Mouse (Mus musculus): Measurements from ENCODE around the gene Vps8. TPM values are rescaled to one million over a fixed set of nuclear protein-coding genes. Genes with fewer than 3 reads are reported as not detected.

The Vps8 gene
- polyA plus RNA-seq, 1 experiment = 15.3 TPM

- Histone ChIP-seq H3K4me1 (replicated peaks; ENCODE audit: control insufficient read depth, insufficient read depth, low read length) (no peaks in the 10 kb centered on the region), H3K27me3 (ENCODE audit: control insufficient read depth, insufficient read depth, low read length) (no peaks in the 10 kb centered on the region), H3K36me3 (ENCODE audit: control insufficient read depth, insufficient read depth, low read length) (no peaks in the 10 kb centered on the region), H3K4me3 (ENCODE audit: control insufficient read depth, insufficient read depth, low read length) (no peak overlapping the region), H3K27ac (ENCODE audit: control insufficient read depth, insufficient read depth, low read length) (no peak overlapping the region)
- 98% methylated on average over 10 of the region's 10 CpGs for WGBS
- no peak for DNase-seq
- TF ChIP-seq POLR2A (IDR thresholded peaks at IDR 0.05; ENCODE audit: control insufficient read depth, extremely low read depth, insufficient read depth, low read length, poor library complexity) (no peak), CTCF (IDR thresholded peaks at IDR 0.05; ENCODE audit: borderline replicate concordance, control insufficient read depth, extremely low read depth, insufficient read depth, low read length, poor library complexity) (no peak)
These were observed 104.5 kb downstream of the Vps8 start for GRCm38 (mm10) chr16:21527271-21528007.

- H3K4me1 ChIP-seq (replicated peaks; ENCODE audit: control insufficient read depth, insufficient read depth, low read length) = no peaks in the 10 kb centered on the region
- 85% methylated on average over 4 of the region's 4 CpGs for WGBS
- TF ChIP-seq CTCF (IDR thresholded peaks at IDR 0.05; ENCODE audit: borderline replicate concordance, control insufficient read depth, extremely low read depth, insufficient read depth, low read length, poor library complexity) = no peak
- TF ChIP-seq POLR2A (IDR thresholded peaks at IDR 0.05; ENCODE audit: control insufficient read depth, extremely low read depth, insufficient read depth, low read length, poor library complexity) = no peak
- H3K36me3 ChIP-seq (ENCODE audit: control insufficient read depth, insufficient read depth, low read length) = no peaks in the 10 kb centered on the region
- no peak overlapping the region for H3K27ac ChIP-seq (ENCODE audit: control insufficient read depth, insufficient read depth, low read length)
- H3K4me3 ChIP-seq (ENCODE audit: control insufficient read depth, insufficient read depth, low read length) = no peak overlapping the region
- no peaks in the 10 kb centered on the region for H3K27me3 ChIP-seq (ENCODE audit: control insufficient read depth, insufficient read depth, low read length)
- DNase-seq = no peak
These were observed 110.6 kb downstream of the Vps8 start for GRCm38 (mm10) chr16:21533503-21533902.

- TF ChIP-seq CTCF (IDR thresholded peaks at IDR 0.05; ENCODE audit: borderline replicate concordance, control insufficient read depth, extremely low read depth, insufficient read depth, low read length, poor library complexity) (no peak), POLR2A (IDR thresholded peaks at IDR 0.05; ENCODE audit: control insufficient read depth, extremely low read depth, insufficient read depth, low read length, poor library complexity) (no peak)
- H3K4me1 ChIP-seq (replicated peaks; ENCODE audit: control insufficient read depth, insufficient read depth, low read length) = no peaks in the 10 kb centered on the region
- H3K27me3 ChIP-seq (ENCODE audit: control insufficient read depth, insufficient read depth, low read length) = no peaks in the 10 kb centered on the region
- no peaks in the 10 kb centered on the region for H3K36me3 ChIP-seq (ENCODE audit: control insufficient read depth, insufficient read depth, low read length)
- WGBS = 95% methylated on average over 7 of the region's 7 CpGs
- no peak overlapping the region for H3K4me3 ChIP-seq (ENCODE audit: control insufficient read depth, insufficient read depth, low read length)
- no peak for DNase-seq
- H3K27ac ChIP-seq (ENCODE audit: control insufficient read depth, insufficient read depth, low read length) = no peak overlapping the region
These were observed 113.5 kb downstream of the Vps8 start for GRCm38 (mm10) chr16:21536240-21537005.

- Histone ChIP-seq H3K4me1 (replicated peaks; ENCODE audit: control insufficient read depth, insufficient read depth, low read length) (no peaks in the 10 kb centered on the region), H3K27ac (ENCODE audit: control insufficient read depth, insufficient read depth, low read length) (no peak overlapping the region), H3K36me3 (ENCODE audit: control insufficient read depth, insufficient read depth, low read length) (no peaks in the 10 kb centered on the region), H3K27me3 (ENCODE audit: control insufficient read depth, insufficient read depth, low read length) (no peaks in the 10 kb centered on the region), H3K4me3 (ENCODE audit: control insufficient read depth, insufficient read depth, low read length) (no peak overlapping the region)
- TF ChIP-seq POLR2A (IDR thresholded peaks at IDR 0.05; ENCODE audit: control insufficient read depth, extremely low read depth, insufficient read depth, low read length, poor library complexity) (no peak), CTCF (IDR thresholded peaks at IDR 0.05; ENCODE audit: borderline replicate concordance, control insufficient read depth, extremely low read depth, insufficient read depth, low read length, poor library complexity) (no peak)
- no peak for DNase-seq
- WGBS = 90% methylated on average over 3 of the region's 3 CpGs
These were observed 114.4 kb downstream of the Vps8 start for GRCm38 (mm10) chr16:21537312-21537711.

GRCm38 (mm10) chr16:21538889-21539288, 116.0 kb downstream of the Vps8 start:
- DNase-seq = no peak
- no peaks in the 10 kb centered on the region for H3K27me3 ChIP-seq (ENCODE audit: control insufficient read depth, insufficient read depth, low read length)
- TF ChIP-seq CTCF (IDR thresholded peaks at IDR 0.05; ENCODE audit: borderline replicate concordance, control insufficient read depth, extremely low read depth, insufficient read depth, low read length, poor library complexity) = no peak
- no peak for TF ChIP-seq POLR2A (IDR thresholded peaks at IDR 0.05; ENCODE audit: control insufficient read depth, extremely low read depth, insufficient read depth, low read length, poor library complexity)
- no peaks in the 10 kb centered on the region for H3K4me1 ChIP-seq (replicated peaks; ENCODE audit: control insufficient read depth, insufficient read depth, low read length)
- no peaks in the 10 kb centered on the region for H3K36me3 ChIP-seq (ENCODE audit: control insufficient read depth, insufficient read depth, low read length)
- H3K4me3 ChIP-seq (ENCODE audit: control insufficient read depth, insufficient read depth, low read length) = no peak overlapping the region
- no peak overlapping the region for H3K27ac ChIP-seq (ENCODE audit: control insufficient read depth, insufficient read depth, low read length)
- 92% methylated on average over 2 of the region's 2 CpGs for WGBS

GRCm38 (mm10) chr16:21542559-21542958, 119.6 kb downstream of the Vps8 start:
- no peaks in the 10 kb centered on the region for H3K27me3 ChIP-seq (ENCODE audit: control insufficient read depth, insufficient read depth, low read length)
- H3K27ac ChIP-seq (ENCODE audit: control insufficient read depth, insufficient read depth, low read length) = no peak overlapping the region
- WGBS = 59% methylated on average over 1 of the region's 1 CpGs
- H3K36me3 ChIP-seq (ENCODE audit: control insufficient read depth, insufficient read depth, low read length) = no peaks in the 10 kb centered on the region
- no peaks in the 10 kb centered on the region for H3K4me1 ChIP-seq (replicated peaks; ENCODE audit: control insufficient read depth, insufficient read depth, low read length)
- no peak for DNase-seq
- TF ChIP-seq POLR2A (IDR thresholded peaks at IDR 0.05; ENCODE audit: control insufficient read depth, extremely low read depth, insufficient read depth, low read length, poor library complexity) (no peak), CTCF (IDR thresholded peaks at IDR 0.05; ENCODE audit: borderline replicate concordance, control insufficient read depth, extremely low read depth, insufficient read depth, low read length, poor library complexity) (no peak)
- H3K4me3 ChIP-seq (ENCODE audit: control insufficient read depth, insufficient read depth, low read length) = no peak overlapping the region
